Mouse (Mus musculus): ENCODE data around the gene Gm20905.
"Not testable (repeated sequence)": the region's sequence is repeated elsewhere in the genome, so short reads cannot be mapped to it uniquely, and the experiment has no call there.

Gm20905 gene

DNA sequence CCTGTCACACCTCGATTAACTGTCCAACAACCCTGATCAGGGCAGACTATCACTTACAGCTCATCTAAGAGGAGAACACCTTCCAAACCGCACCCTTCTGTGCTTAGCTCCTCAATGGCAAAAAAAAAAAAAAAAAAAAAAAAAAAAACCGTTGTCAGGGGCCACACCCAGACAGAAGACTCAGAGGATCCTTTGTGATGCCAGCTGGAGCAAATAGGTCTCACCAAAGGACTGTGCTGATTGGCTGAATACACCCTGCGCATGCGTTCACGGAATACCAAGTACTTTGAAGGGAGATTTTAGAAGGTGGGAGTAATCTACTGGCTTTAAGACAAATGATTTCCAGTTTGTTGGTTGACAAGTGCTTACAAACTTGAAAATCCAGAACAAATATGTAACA is at the start of gene Gm20905:
Gene Gm20905 (minus strand): TSS at position 101 of the 400 bp plus-strand sequence.
- DNase-seq (ENCODE audit: low read depth in 2 of 2, low spot score in 2 of 2): not testable (repeated sequence)

All from CD8-positive naive resting alpha-beta T cell, adult 2 months (primary cell).